Mouse (Mus musculus) layer of hippocampus, adult 8-10 months (tissue): ENCODE measurements around the gene Rsph6a. TPM values are rescaled to one million over a fixed set of nuclear protein-coding genes. Genes with fewer than 3 reads are reported as not detected.

Experiments
- DNase-seq, 2 experiments: peaks; one replicate each; pipeline ENCODE4 v3.0.0; 2022; ENCODE audit warnings: low spot score in 2 of 2
- total RNA-seq, 4 experiments: library from RNA; stranded (reverse); gene quantifications; 2 replicates each; pipeline ENCODE4 v1.2.4; 2022

The Rsph6a gene
- total RNA-seq, 4 experiments from 2014 or later: 0.41 to 0.61 TPM; not detected in 2

- DNase-seq: no peak
These were observed 23.3 kb downstream of the Rsph6a start for GRCm38 (mm10) chr7:19077761-19078160.

GRCm38 (mm10) chr7:19078732-19079131, 24.2 kb downstream of the Rsph6a start:
- DNase-seq: no peak

GRCm38 (mm10) chr7:19080451-19080950, 26.0 kb downstream of the Rsph6a start:
- no peak for DNase-seq

- no peak for DNase-seq
These were observed 27.7 kb downstream of the Rsph6a start for GRCm38 (mm10) chr7:19082171-19082570.

- DNase-seq: no peak
These were observed 28.6 kb downstream of the Rsph6a start for GRCm38 (mm10) chr7:19083096-19083495.

- no peak for DNase-seq
These were observed 29.2 kb downstream of the Rsph6a start, which contains the start of gene Dmpk for GRCm38 (mm10) chr7:19083701-19084100. Gene Dmpk (plus strand): TSS chr7:19083849.

GRCm38 (mm10) chr7:19084277-19084771, 29.8 kb downstream of the Rsph6a start:
- DNase-seq: no peak

- no peak for DNase-seq
These were observed 30.5 kb downstream of the Rsph6a start for GRCm38 (mm10) chr7:19084921-19085473.

- no peak for DNase-seq
These were observed 31.0 kb downstream of the Rsph6a start for GRCm38 (mm10) chr7:19085495-19085894.

- DNase-seq: no peak
These were observed 31.6 kb downstream of the Rsph6a start for GRCm38 (mm10) chr7:19086042-19086441.

- no peak for DNase-seq
These were observed 32.3 kb downstream of the Rsph6a start for GRCm38 (mm10) chr7:19086760-19087159.

GRCm38 (mm10) chr7:19088813-19089212, 34.3 kb downstream of the Rsph6a start:
- peak in 1 of 2 experiments; percentile 63 for DNase-seq

GRCm38 (mm10) chr7:19091913-19092312, 37.4 kb downstream of the Rsph6a start:
- DNase-seq: no peak

GRCm38 (mm10) chr7:19092381-19093173, 38.1 kb downstream of the Rsph6a start:
- DNase-seq: no peak

GRCm38 (mm10) chr7:19093174-19093521, 38.7 kb downstream of the Rsph6a start:
- peak in 1 of 2 experiments; percentile 67 for DNase-seq

- peak; percentile 81 for DNase-seq
These were observed 39.3 kb downstream of the Rsph6a start for GRCm38 (mm10) chr7:19093537-19094385.

- no peak for DNase-seq
These were observed 40.0 kb downstream of the Rsph6a start, which contains the start of gene Six5 for GRCm38 (mm10) chr7:19094471-19094825. Gene Six5 (plus strand): TSS chr7:19094594.

- no peak for DNase-seq
These were observed 40.6 kb downstream of the Rsph6a start for GRCm38 (mm10) chr7:19094826-19095750.

GRCm38 (mm10) chr7:19095751-19096110, 41.2 kb downstream of the Rsph6a start:
- DNase-seq: no peak

GRCm38 (mm10) chr7:19096421-19096976, 42.0 kb downstream of the Rsph6a start:
- DNase-seq: no peak
